In genomic region chr5:102844731-102845598, GRCm38 (mm10) we compare ENCODE assay signal across 7 mouse cellular contexts.
DNase-seq lines count a peak whose midpoint lies in the region; ATAC-seq and TF ChIP-seq lines count a peak whose summit lies in the region.

No protein-coding gene starts in this region.

- WGBS in heart, embryonic 12.5 days, result 1% methylated on average over 21 of the region's 21 CpGs
- 1% methylated on average over 21 of the region's 21 CpGs for WGBS in kidney, embryonic 16.5 days
- 2% methylated on average over 21 of the region's 21 CpGs for WGBS in limb, embryonic 14.5 days
- WGBS in midbrain, embryonic 15.5 days, result under 1% methylated on average over 21 of the region's 21 CpGs

- H3K27ac ChIP-seq in heart, embryonic 12.5 days (ENCODE audit: poor library complexity, severe bottlenecking), result 0 out of 2 replicates have a peak overlapping the region, but pooled peaks have one; percentile 10
- H3K27ac ChIP-seq in kidney, embryonic 16.5 days (ENCODE audit: low read length), result peak overlapping the region; percentile 91
- no peak overlapping the region; the same call in 1 of the 2 replicates for H3K27ac ChIP-seq in limb, embryonic 14.5 days (replicated peaks; ENCODE audit: low read depth, low read length)
- peak overlapping the region; percentile 85 for H3K27ac ChIP-seq in midbrain, embryonic 15.5 days

- no peaks in the 10 kb centered on the region for H3K36me3 ChIP-seq in heart, embryonic 12.5 days
- H3K36me3 ChIP-seq in kidney, embryonic 16.5 days (ENCODE audit: insufficient read depth, low read length), result no peaks in the 10 kb centered on the region
- no peaks in the 10 kb centered on the region for H3K36me3 ChIP-seq in limb, embryonic 14.5 days (ENCODE audit: control insufficient read depth, insufficient read depth, low read length)
- H3K36me3 ChIP-seq in midbrain, embryonic 15.5 days (replicated peaks), result no peaks in the 10 kb centered on the region

- peak; percentile 10 for DNase-seq in c-Kit-positive CD71-negative TER-119-negative erythroid progenitor cells, embryonic 14.5 days (ENCODE audit: low read depth)
- peak; percentile 68 for DNase-seq in fibroblast of lung, adult 2 months (ENCODE audit: low read depth)
- peak; percentile 83 for DNase-seq in limb, embryonic 14.5 days (ENCODE audit: low spot score)
- DNase-seq in telencephalon, adult 2 months (ENCODE audit: low read depth, low spot score), result peak; percentile 75

- peak overlapping the region; percentile 77 for H3K4me2 ChIP-seq in heart, embryonic 12.5 days
- peak overlapping the region; percentile 58 for H3K4me2 ChIP-seq in kidney, embryonic 16.5 days (replicated peaks; ENCODE audit: low read depth, low read length)
- peak overlapping the region; percentile 62 for H3K4me2 ChIP-seq in limb, embryonic 14.5 days (replicated peaks; ENCODE audit: low read depth, low read length, severe bottlenecking)
- H3K4me2 ChIP-seq in midbrain, embryonic 15.5 days, result peak overlapping the region; percentile 68

- no peak for TF ChIP-seq POLR2A in limb, embryonic 14.5 days (IDR thresholded peaks at IDR 0.05; ENCODE audit: borderline replicate concordance, extremely low read depth, insufficient read depth, insufficient read length)

- H3K4me3 ChIP-seq in heart, embryonic 12.5 days, result peak overlapping the region; percentile 53
- peak overlapping the region; percentile 51 for H3K4me3 ChIP-seq in kidney, embryonic 16.5 days (ENCODE audit: low read length)
- peak overlapping the region; percentile 35 for H3K4me3 ChIP-seq in limb, embryonic 14.5 days (replicated peaks; ENCODE audit: low read length)
- H3K4me3 ChIP-seq in midbrain, embryonic 15.5 days, result peak overlapping the region; percentile 45

- ATAC-seq in heart, embryonic 12.5 days (ENCODE audit: insufficient number of reproducible peaks, low FRiP score), result peak; percentile 56
- ATAC-seq in kidney, embryonic 16.5 days (ENCODE audit: low FRiP score, low TSS enrichment), result peak; percentile 93
- ATAC-seq in limb, embryonic 14.5 days (ENCODE audit: low FRiP score, low read depth), result peak; percentile 89
- ATAC-seq in midbrain, embryonic 15.5 days (replicated peaks), result peak; percentile 92

- H3K4me1 ChIP-seq in heart, embryonic 12.5 days (replicated peaks), result peaks cover 21% of the 10 kb centered on the region
- H3K4me1 ChIP-seq in kidney, embryonic 16.5 days (ENCODE audit: insufficient read depth, low read length), result peaks cover 28% of the 10 kb centered on the region
- H3K4me1 ChIP-seq in limb, embryonic 14.5 days (ENCODE audit: control insufficient read depth, insufficient read depth, low read length), result no peaks in the 10 kb centered on the region
- peaks cover 41% of the 10 kb centered on the region for H3K4me1 ChIP-seq in midbrain, embryonic 15.5 days

- H3K9ac ChIP-seq in heart, embryonic 12.5 days, result peak overlapping the region; percentile 48; the same call in 1 of the 2 replicates
- H3K9ac ChIP-seq in kidney, embryonic 16.5 days (replicated peaks; ENCODE audit: low read length), result peak overlapping the region; percentile 64
- peak overlapping the region; percentile 43 for H3K9ac ChIP-seq in limb, embryonic 14.5 days (ENCODE audit: low read depth, low read length, severe bottlenecking)
- H3K9ac ChIP-seq in midbrain, embryonic 15.5 days, result peak overlapping the region; percentile 48

- no peaks in the 10 kb centered on the region for H3K27me3 ChIP-seq in heart, embryonic 12.5 days (replicated peaks)
- H3K27me3 ChIP-seq in kidney, embryonic 16.5 days (ENCODE audit: insufficient read depth, low read length), result no peaks in the 10 kb centered on the region
- H3K27me3 ChIP-seq in limb, embryonic 14.5 days (ENCODE audit: control insufficient read depth, insufficient read depth, low read length), result no peaks in the 10 kb centered on the region
- no peaks in the 10 kb centered on the region for H3K27me3 ChIP-seq in midbrain, embryonic 15.5 days (replicated peaks)

- no peaks in the 10 kb centered on the region for H3K9me3 ChIP-seq in heart, embryonic 12.5 days (replicated peaks)
- no peaks in the 10 kb centered on the region for H3K9me3 ChIP-seq in kidney, embryonic 16.5 days (ENCODE audit: low read length)
- H3K9me3 ChIP-seq in limb, embryonic 14.5 days (ENCODE audit: control insufficient read depth, low read length), result no peaks in the 10 kb centered on the region
- H3K9me3 ChIP-seq in midbrain, embryonic 15.5 days, result no peaks in the 10 kb centered on the region

Comparison
In these comparisons a context has a peak if more than half of its experiments do, and no peak if none do; other contexts are left out.
1. DNase-seq: peak in every context shown above with its lines; median percentile 83 in limb, embryonic 14.5 days; 75 in telencephalon, adult 2 months; 68 in fibroblast of lung, adult 2 months; 10 in c-Kit-positive CD71-negative TER-119-negative erythroid progenitor cells, embryonic 14.5 days.